Mouse (Mus musculus) liver, adult (tissue): ENCODE results near the gene Slc39a9.

Experiments used
- GATA4 ChIP-seq: IDR thresholded peaks from 2 replicates; pipeline ENCODE4 v1.6.1; 2014; ENCODE audit warnings: mild to moderate bottlenecking, low read length; ENCODE audit not compliant: insufficient replicate concordance

Slc39a9 gene

DNA sequence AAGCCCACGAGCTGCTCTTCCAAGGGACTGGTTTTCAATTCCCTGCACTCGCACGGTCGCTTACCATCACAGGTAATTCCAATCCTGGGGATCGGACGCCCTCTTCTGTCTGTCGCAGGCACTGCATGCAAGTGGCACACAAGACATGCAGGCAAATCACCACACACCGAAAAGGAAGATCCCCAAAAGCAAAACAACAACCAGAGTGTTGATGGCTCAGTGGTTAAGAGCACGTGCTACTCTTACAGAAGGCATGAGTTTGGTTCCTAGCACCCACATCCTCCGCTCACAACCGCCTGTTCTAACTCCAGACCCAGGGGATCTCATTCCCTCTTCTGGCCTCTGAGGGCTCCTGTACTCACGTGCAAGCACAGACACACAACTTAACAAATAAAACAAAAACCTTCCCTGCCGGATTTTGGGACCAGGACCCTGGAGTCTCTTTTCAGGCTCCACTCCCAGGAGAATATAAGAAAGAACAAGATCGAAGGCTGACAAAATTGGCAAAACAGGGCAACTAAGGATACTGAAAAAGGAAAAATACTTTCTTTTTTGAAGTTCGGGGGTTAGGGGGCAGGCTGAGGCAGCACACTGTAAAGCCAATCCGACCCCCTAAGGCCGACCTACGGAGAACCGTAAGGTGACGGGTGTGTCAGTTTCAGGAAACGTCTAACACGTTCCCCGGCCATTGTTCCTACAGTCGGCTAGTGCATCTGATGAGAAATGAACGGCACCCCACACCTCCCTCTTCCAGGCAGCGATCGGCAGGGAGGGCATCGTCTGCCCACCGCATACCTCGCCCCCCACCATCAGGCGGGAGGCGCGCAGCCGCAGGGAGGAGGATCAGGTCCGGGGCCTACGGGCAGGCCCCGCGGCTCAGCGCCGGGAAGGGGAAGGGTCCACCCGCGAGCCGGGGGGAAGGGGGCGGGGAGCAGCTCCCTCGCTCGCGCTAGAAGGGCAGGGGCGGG is 674 bp upstream of the Slc39a9 start:
- TF ChIP-seq GATA4, result no peak

DNA sequence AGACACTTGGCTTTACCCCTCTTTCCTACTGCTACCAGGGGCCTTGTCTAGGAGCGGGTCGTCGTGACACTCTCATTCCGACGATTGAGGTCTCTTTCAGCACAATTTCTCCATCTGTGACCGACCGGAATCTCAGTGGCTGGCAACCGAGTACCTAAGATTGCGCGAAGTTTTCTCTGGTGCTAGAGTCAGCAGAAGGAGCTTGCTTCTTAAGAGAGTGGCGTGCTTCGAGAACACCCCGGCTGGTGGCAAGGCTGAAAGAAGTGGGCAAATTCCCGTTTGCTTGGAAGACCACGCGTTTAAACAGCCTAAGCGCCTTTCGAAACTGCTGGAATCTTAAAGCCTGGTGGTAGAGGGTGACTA is 804 bp downstream of the Slc39a9 start:
- TF ChIP-seq GATA4, result no peak

DNA sequence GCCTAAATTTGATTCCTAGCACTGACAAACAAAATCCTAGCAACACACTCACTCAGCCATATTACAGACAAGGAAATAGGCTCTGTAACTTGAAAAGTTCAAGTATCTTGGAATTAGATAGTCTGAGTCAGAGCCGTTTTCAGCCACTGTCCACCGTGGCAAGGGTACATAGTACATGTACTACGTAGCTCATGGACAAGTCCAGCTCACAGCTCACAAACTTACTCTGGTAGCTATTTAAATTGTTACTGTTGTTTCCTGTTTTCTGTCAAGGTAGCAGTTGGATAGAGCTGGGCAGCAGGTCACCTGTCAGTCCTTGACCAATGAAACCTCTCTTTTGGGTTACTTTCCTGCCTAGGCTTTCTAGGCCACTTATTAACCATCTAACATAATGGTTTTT is 2.7 kb downstream of the Slc39a9 start:
- TF ChIP-seq GATA4, result no peak

DNA sequence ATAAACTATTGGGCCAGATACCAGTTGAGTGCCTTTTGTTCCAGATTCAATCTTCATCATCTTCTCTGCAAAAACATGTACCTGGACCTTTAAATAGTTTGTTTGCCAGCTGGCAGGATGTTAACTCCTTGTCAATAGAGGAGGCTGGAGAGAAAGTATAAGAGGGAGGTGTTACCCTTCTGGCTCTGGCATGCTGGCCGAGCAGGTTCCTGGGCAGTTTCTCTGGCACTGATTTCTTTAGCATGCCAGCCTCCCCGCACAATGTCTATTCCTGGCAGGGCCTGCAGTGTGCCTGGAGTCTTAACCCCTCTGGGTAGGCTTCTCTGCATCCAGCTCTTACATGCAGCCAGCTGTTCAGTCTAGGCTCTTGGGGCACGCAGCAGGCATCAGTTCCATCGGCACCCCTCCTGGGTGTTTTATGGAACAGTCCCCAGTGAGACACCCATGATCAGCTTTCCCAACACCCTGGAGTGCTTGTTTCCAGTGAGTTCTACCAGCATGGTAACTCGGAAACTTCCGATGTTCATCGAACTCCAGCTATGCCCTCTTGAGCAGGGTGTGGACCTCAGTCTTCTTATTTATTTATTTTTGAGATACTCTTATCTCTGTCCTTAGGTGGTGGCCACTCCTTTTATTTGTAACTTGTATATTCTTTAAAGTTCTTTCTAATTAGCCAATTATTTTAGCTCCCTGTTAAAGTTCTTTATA is 10.4 kb downstream of the Slc39a9 start:
- TF ChIP-seq GATA4, result no peak

DNA sequence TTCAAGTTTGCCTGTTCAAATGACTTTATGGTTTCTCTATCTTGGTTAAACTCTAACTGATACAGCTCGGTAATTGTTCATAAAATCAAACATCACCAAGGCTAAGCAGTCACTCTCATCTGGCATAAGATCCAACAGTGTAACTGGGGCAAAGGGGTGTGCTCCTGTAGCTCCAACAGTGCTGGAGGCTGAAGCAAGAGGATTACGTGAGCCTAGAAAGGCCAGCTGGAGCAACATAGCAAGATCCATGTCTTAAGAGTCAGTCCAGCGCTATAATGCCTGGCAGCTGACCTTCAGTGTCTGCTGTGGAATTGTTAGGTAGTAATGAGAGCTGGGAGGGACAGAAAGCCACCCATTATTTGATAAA is 11.0 kb downstream of the Slc39a9 start:
- no peak for TF ChIP-seq GATA4

DNA sequence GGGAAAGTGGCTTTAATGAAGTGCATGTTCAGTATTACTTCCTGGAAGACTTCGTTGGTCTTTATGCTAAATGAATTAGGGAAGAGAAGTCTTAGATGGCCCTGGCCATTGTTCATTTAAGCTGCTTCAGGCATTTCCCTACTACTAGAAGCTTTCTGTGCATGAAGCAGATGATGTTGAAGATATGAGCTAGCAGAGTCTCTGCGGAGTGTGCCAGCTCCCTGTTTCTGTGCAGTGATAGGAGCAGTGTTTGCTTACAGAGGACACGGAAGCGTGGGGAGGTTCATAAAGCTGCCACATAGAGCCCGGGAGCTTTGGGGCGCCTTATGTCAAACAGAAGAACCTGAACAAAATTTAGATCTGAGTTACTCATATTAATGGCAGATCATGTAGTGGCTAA is 15.0 kb downstream of the Slc39a9 start:
- no peak for TF ChIP-seq GATA4

DNA sequence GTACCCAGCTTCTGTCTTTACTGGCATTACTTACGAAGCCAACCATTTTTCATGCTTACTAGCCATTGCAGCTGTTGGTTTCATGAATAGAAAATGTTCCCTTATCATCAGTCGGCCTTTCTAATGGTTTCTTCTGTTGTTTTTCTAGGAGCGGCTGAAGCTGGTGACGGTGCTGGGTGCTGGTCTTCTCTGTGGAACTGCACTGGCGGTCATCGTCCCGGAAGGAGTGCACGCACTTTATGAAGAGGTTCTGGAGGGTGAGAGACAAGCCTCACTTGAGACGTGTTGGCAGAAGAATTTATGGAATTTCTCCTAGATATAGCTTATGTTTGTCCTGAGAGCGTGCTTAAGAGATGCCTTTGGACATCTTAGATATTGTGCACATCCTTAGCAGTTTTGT is 18.6 kb downstream of the Slc39a9 start:
- no peak for TF ChIP-seq GATA4

GRCm38 (mm10) chr12:80663935-80664334 is 20.3 kb downstream of the Slc39a9 start:
- TF ChIP-seq GATA4, result no peak

GRCm38 (mm10) chr12:80668391-80668790 is 24.7 kb downstream of the Slc39a9 start:
- TF ChIP-seq GATA4, result peak; percentile 73; the same call in 1 of the 2 replicates

DNA sequence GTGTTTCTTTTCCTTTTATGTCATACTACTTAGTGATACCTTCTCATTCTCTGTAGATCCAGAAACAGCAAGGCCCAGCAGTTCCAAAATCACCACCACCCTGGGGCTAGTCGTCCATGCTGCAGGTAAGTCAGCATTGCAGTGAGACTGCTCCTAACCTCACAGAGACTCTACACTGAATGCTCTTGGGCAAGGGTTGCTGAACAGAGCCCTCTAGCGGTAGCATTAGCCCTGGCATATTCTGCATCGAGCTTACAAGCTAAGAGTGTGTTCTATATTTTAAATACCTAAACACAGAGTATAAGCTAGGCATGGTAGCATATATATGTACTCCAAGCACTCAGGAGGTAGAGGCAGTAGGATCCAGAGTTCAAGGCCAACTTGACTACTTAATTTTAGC is 29.5 kb downstream of the Slc39a9 start:
- no peak for TF ChIP-seq GATA4

DNA sequence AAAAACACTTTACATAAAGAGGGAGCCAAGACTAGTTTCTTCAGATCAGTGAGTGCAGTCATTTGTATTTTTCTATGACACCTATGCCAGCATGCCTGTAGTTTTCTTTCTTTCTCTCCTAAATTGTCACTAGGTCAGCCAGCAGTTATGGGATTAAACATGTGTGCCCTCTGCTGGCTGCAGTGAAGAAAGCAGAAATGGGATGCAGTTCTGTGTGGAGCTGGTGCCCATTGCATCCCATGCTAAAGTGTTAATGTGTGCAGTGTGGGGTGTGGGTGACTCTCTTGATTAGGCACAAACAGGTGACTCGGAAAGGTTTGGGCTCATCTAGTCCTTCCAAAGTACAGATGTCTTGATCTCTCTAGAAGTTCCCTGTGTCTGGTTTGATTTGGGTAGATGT is 37.7 kb downstream of the Slc39a9 start:
- TF ChIP-seq GATA4, result no peak

GRCm38 (mm10) chr12:80683554-80683953 is 39.9 kb downstream of the Slc39a9 start:
- no peak for TF ChIP-seq GATA4

DNA sequence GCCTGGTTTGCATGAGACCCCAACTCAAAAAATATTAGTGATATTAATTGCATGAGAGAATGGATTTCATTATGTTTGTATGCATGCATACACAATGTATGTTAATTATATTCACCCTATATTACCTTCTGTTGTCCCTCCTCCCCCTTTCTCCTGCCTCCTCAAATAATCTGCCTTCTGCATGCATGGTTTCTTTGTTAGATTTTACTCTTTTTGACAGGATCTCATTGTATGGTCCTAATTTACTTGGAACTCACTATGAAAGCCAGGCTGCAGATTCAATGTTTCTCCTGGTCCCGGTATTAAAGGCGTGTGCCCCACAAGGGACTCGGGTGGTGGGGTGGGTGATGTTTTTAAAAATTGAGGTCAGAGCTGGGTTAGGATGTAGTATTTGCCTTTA is 40.6 kb downstream of the Slc39a9 start:
- TF ChIP-seq GATA4, result no peak

DNA sequence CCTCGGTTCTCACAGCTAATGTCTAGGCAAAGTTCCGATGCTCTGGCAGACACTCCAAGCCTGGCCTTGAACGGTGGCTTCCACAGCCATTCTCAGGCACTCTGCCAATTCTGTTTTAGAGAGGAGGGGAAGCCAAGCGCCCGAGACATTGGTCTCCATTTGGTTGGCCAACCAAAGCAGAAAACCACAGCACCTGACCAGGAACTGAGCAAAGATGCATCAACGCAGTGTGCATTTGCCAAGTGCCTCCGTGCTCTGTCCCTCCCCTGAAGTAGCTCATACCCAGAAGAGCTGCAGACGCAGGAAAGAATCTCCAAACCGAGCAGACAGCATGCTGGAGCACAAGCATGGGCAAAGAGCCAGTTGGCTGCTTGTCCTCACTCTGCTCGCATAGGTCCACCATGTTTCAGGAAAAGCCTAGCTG is 44.1 kb downstream of the Slc39a9 start:
- TF ChIP-seq GATA4, result no peak

GRCm38 (mm10) chr12:80689696-80690095 is 46.0 kb downstream of the Slc39a9 start:
- TF ChIP-seq GATA4, result no peak

DNA sequence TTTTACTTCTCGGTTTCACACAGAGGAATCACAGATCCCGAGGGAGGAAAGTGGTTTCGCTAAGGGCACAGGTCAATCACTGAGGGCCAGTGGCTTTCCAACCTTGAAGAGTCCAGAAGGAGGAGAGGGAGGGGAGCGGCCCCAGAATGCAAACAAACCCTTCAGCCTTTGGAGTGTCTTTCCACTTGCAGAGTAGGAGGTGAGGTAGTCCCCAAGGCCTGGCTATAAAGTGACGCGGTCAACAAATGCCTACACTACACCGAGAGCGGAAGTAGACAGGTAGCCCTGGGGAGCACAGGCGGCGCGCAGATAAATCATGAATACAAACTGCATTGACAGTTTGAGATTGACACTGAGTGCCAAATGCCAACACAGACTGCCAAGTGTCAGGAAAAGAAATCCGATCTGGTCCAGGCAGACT is 48.0 kb downstream of the Slc39a9 start:
- TF ChIP-seq GATA4, result no peak

DNA sequence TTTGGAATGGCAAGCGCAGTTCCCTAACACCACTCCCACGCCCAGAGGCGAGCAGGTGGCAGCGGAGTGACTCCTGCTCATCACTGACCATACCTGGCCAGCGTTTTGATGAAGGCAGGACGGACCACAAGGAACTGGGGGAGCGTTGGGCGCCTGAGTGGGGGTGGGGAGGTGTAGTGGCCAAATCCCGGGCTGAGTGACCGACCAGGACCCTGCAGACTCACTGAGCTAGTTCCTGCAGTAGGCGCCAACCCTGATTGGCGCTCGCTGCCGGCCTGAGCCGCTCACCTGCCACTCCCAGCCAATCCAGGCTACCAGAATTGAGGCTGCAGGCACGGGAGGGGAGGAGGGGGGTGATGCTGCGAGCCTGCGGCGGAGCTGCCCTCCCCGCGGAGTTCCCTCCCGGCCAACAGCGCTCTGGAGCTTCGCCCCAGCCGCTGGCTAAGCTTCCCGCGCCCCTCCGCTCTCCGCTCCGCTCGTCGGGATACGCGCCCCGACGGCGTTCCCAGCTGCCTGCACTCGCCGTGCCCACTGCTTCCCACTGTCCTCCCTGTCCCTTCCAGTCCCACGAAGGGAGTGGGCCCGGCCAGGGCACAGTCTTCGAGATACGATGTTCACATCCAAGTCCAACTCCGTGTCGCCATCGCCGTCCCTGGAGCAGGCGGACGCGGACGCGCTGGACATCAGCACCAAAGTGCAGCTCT is 48.7 kb downstream of the Slc39a9 start, which contains the start of gene Plekhd1:
Gene Plekhd1, plus strand, starts transcription at position 323 of the 704 bp plus-strand sequence.
- no peak for TF ChIP-seq GATA4
